Mouse (Mus musculus) fibroblast of lung, adult 2 months (primary cell): ENCODE measurements around the gene Vopp1.
A peak's percentile ranks its signal among the peaks of the same experiment; 100 is the strongest.

ENCODE experiments used
- DNase-seq: peaks from one replicate; pipeline ENCODE4 v3.0.0-alpha.2; 2011; ENCODE audit warnings: low read depth

Gene Vopp1

GRCm38 (mm10) chr6:57702743-57703499, 122.0 kb downstream of the Vopp1 start:
- peak; percentile 82 for DNase-seq

- no peak for DNase-seq
Observed at GRCm38 (mm10) chr6:57702376-57702742, 122.6 kb downstream of the Vopp1 start, which contains the start of gene Lancl2. TSS of gene Lancl2 (plus strand) at chr6:57702540.

GRCm38 (mm10) chr6:57701686-57702085, 123.3 kb downstream of the Vopp1 start:
- DNase-seq, result no peak

- no peak for DNase-seq
Observed at GRCm38 (mm10) chr6:57693116-57693515, 131.8 kb downstream of the Vopp1 start.

- peak; percentile 73 for DNase-seq
Observed at GRCm38 (mm10) chr6:57691467-57692261, 133.3 kb downstream of the Vopp1 start, which contains the start of gene Pyurf. TSS of gene Pyurf (minus strand) at chr6:57692078.

GRCm38 (mm10) chr6:57684156-57684555, 140.8 kb downstream of the Vopp1 start:
- DNase-seq, result no peak
